Mouse (Mus musculus) heart, adult 2 months (tissue): Measurements from ENCODE around the gene Fam169a.

Experiments used
- CTCF ChIP-seq: fragments of 200-600 bp; IDR thresholded peaks from 2 replicates; pipeline ENCODE4 v1.8.1; 2022; ENCODE audit warnings: antibody characterized with exemption, mild to moderate bottlenecking, moderate library complexity
- POLR2A ChIP-seq: fragments of 200-500 bp; IDR thresholded peaks from 2 replicates; pipeline ENCODE4 v1.6.1; 2011; ENCODE audit warnings: mild to moderate bottlenecking, low read depth, low read length, control low read depth; ENCODE audit not compliant: insufficient read depth

GRCm38 (mm10) chr13:97080615-97081014 is 13.5 kb downstream of the Fam169a start:
- TF ChIP-seq CTCF (no peak), POLR2A (no peak)
